Mouse (Mus musculus) left cerebral cortex, adult 8-10 months (tissue): ENCODE measurements at regions not wholly inside any gene's neighbourhood (a gene's known extent, or its start where the extent isn't known, plus 50 kb on each side); places are given as distances from the start of the nearest gene placed in this dataset.

Experiments
- DNase-seq, 2 experiments: peaks; one replicate each; pipeline ENCODE4 v3.0.0; 2022; ENCODE audit warnings: low spot score in 2 of 2

DNA sequence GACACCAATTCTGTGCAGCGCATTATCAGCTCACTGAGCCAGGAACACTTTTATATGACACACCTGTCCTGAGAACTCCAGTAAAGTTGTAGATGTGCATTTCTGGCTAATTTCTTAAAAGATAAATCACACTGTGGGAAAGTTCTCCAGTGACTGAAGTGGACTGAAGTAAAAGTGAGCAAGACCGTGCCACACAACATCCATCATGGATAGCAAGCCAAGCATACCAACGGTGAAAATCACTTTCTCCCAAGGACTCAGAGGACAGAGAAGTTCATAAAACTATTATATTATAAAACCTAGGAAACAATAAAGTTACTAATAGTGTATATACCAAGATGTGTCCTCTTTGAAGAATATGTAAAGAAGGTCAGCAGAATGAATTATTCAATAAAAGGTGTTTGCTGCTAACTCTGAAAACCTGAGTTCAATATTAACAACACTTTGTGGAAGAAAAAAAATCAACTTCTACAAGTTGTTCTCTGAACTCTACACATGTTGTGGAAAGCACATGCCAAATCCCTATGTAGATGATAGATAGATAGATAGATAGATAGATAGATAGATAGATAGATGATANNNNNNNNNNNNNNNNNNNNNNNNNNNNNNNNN is 298.2 kb upstream of the Igbp1b start:
- no peak for DNase-seq

DNA sequence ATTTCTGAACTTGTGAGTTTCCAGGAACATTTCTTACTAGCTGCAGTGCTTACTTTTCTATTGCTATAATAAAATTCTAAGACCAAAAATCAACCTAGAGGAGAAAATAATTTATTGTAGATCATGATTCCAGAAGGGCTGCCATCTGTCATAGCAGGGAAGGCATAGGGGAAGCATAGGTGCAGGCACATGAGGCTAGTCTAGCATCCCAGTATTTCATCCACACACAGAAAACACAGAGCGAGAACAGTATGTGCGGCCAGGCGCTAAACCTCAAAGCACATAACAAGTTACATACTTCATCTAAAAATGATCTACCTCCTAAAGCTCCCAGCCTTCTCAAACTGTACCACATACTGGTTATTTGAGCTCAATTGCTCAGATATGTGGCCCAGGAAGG is 292.5 kb upstream of the Igbp1b start:
- no peak for DNase-seq

DNA sequence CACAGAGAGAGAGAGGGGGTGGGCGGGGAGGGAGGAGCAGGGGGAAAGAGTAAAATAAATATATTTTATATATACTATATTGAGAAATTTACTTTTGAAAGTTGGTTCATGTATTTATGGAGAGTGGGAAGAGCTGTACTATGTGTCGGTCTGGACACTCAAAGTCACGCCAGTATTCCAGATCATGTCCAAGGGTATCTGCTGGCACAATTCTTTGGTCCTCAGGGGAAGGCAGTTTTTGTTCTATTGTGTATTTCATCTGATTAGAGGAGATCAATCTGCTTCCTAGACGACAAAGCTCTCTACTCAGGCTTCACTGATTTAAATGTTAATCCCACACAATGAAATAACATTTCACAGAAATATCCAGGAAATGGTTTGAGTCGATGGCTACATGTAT is 288.3 kb upstream of the Igbp1b start:
- DNase-seq = no peak

DNA sequence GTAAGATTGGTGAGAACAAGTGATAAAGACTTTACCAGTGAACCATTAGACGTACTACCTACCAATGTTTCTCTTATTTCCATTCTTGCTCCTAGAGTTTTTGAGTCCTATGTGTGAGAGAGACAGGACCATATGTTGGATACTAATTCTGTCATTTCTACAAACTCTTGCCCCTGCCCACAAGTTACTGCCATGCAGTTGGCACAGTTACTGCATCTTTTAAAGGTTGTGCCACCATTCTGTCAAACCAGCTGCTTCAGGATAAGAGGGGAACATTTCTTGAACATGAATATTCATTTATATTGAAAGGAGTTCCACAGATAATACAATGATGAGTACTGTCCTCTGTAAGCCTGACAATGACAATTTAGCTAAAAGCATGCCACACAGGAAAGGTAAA is 287.1 kb upstream of the Igbp1b start:
- DNase-seq = no peak

DNA sequence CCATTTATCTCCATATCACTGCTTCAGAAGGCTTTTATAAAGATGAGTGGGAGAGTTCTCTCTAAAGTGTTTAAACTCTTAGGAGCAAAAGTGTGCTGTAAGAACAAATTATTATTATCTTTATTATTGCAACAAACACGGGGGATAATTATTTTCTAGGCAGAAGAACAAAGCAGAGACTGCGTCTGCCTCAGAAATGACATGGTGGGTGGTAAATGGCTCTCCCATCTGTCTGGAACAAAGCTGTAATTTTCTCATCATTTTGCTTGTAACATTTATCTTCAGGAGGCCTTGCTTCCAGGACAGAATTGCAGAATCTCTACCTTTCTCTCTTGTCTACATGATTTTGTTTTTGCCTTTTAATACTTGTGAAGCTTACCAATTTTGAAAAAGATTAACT is 261.8 kb upstream of the Igbp1b start:
- no peak for DNase-seq

DNA sequence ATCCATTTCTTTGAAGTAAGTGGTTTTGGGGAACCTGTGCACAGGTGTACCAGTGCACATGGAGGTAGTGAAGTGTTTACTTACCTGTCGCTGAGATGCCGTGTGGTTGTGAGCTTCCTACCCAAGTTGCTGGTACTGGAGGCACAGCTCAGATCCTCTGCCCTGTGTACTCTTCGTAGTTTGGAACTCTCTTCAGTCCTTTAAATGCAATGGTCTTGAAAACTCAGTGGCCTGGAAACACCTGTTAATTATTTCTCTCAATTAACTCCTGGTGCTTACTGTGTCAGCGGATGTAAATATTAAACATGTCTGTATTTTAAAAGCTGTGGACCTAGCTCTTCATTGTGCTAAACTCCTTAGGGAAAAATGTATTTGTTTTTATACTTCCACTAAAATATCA is 261.2 kb upstream of the Igbp1b start:
- DNase-seq = no peak

DNA sequence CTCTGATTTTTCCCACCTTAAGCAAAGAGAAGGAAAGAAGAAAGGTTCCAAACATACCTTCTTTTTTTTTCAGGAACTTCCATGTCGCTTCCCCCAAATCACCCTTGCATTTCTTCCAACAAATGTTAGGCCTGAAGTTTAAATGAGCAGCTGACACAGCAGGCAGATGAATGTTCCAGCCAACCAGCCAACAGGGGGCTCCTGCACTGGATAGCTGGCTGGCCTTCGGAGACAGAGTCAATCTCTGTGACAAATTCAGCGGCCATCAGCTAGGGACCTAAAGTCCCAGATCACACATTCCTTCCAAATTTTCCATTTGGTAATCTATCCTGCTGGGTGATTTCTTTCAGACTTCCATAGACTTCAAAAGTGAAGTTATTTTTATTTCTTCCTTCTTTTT is 256.6 kb upstream of the Igbp1b start:
- no peak for DNase-seq

DNA sequence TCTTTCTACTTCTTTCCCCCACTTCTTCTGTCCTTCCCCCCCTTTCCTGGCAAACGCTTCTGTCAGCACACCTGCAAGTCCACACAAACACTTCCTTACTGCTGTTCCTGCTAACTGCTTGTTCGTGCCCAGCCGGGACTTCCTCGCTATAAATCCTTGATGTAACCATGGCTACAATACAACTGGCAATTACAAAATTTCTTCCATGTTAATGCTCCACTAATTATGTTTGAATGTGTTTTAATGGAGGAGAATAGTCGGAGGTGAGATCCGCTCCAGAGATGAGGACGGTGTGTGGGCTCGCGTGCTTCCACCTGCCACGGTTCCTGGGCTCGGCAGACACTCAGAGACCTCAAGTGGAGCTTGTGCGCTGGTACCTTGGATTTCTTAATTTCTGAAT is 215.3 kb upstream of the Igbp1b start:
- DNase-seq = no peak

DNA sequence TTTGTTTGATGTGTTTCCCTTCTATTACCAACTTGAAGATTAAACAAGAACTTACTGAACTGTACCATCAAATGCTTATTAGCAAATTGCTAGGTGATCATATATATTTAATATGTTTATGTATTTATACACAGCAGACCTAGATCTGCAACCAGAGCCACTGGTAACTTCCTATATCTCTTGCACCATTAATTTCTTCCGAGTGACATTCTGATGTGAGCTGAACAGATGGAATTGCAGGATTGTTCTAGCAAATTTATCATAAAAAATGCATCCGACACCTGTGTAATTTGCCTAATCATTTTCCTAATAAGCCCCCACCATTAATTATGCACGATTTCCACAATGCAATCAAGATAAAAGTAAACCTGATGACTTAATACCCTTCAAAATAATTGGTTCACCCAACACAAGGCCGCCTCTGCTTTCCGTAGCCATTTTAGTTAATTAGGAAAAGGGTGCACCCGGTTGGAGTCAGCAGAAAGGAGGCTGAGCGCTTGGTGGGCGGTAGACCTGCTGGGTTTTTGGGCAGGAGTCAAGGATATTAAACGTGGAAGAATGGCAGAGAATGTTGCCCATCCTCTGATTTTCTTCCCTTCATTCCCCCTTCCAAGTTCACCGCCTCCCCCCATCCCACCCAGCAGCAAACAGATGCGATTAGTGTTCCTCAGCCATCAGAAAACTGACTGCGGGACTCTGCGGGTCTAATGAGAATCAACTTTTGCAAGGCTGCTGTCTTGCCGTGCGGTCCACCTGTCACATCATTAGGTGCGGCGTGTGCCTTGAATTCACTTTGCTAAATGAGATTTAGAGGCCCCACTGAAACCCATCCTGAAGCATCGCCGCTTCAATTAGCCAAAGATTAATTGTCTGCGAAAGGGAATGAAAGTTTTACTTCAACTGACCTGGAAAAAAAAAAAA is 214.4 kb upstream of the Igbp1b start:
- no peak for DNase-seq

DNA sequence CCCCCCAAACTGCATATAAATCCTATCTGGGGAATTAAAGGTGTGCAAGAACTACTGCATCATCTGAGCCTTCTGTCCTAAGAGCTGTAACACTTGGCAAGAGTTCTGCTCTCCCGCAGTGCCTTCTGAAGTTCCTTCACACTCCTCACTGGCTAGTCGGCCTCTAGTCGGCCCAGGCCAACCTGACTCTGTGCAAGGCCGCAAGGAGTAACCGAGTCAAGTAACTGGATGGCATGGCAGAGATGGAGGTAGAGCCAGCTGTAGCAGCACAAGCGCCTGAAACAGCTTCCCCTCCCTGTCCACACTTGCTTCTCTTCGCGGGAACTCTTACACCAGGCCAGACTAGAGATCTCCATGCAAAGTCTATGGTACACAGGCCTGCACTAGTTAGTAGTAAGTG is 179.7 kb upstream of the Igbp1b start:
- DNase-seq = no peak

DNA sequence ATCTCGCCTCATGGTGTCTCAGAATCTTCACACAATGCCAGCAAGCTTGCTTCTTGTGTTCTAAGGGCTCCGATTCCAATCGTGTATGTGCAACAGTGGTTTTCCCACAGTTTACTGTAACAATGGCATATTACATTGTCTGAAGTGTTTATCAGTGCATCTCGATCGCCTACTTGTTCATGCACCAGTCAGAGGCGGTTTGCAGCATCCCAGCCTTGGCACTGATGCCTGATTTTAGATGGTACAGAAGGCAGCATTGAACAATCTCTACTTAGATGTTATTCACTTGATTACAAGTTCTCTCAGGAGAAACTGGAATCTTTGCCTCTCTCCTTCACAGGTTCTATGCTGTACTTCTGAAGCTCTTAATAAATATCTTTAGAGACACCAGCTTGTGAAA is 176.5 kb upstream of the Igbp1b start:
- DNase-seq = no peak

DNA sequence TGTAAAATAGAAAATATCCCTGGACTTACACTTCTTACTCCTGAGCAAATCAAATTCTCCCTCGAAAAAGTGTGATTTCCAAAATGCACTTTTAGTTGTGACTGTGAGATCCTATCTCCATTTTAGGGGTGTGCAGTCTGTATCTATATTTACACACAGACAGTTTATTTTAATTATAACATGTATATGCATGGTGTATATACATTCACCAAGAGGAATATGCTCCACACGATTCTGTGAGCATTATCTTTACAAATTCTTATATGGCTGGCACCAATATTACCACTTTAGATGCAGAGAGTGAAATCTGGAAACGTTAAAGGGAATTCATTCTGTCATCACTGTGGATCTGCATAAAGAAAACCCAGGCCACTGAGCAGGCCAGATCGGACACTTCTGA is 143.5 kb upstream of the Igbp1b start:
- no peak for DNase-seq

DNA sequence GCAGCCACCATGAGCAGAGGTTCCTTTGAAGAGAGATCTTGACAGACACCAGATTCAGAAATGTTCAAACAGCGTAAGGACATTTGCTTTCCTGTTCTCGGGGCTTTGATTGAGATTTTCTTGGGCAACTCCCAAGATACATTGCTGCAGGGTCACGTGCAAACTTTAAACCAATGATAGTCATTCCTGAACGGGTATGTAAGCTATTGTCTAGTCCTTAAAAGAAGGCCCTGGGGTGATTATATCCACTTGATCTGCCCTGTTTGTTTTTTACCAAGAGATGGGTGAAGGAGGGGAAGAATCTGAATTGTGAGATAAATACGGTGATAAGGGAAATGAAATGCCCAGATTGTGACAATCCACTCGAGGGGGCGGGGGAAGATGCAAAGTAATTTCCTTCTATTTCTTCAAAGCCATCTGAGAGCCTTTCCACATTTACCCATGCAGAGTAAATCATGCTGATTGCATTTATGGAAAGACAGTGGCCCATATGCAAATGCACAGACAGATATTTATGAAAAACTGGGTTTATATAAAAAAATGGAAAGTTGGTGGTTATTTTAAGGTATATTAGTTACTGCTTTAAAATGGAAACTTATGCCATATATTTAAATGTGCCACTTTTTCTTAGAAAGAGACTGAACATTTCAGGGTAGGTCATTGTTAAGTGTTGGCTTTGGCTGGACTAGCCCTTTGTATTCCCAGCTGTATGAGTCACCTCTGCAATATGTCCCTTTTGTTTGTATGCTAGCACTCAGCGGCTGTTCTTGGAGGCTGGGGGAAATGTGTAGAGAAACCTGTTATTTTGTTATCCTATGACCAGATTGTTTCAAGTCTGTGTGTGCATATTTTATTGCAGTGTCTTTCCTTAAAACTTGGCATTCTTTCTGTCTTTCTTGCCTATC is 142.7 kb upstream of the Igbp1b start:
- DNase-seq = peak in 1 of 2 experiments; percentile 44

DNA sequence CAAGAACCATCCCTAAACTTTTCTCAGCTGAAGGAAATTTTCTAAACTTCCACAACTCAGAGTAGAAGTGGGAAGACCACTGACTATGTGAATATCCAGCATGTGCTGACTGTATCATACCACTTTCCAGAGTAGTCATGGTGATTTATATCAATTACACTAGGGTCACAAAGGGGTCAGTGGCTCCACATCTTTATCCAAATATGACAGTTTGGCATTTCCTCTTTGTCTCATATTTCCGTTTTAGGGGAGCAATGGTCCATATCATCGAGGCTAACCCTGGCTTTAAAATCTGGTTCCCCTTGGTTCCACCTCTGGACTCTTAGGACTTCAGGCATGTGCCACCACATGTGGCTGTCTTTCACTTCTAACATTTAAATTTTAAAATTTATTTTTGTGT is 136.4 kb upstream of the Igbp1b start:
- no peak for DNase-seq

DNA sequence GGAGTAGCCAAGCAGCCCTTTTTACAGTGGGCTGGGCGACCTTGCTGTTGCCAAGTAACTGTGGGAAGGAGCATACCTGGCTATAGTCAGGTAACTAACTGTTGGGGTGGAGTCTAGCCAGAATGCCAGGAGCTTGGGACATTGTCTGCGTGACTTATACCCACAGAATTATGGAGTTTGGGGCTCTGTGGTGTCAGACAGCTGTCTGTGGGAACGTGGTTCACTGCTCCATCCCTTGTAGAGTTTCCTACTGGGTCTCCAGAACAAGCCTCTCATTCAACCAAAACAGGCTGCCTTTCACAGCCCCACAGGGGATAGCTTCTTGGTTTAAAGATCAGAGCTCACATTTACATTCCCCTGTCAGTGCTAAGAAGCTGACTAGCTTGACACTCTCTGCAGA is 134.5 kb upstream of the Igbp1b start:
- DNase-seq = no peak

DNA sequence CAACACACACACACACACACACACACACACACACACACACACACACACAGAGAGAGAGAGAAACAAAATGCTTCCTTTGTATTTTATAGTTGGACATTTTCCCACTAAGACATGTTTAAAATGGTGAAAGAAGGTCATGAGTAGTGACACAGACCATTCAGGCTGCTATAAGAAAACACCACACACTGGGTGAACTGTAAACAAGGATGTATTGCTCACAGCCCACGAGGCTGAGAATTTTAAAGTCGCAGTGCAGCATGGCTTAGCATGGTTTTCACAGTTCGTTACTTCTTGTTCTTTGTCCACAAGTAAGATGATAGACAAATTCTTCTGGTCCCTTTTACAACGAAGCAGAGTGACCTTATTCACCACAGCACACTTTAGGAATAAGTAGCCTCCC is 124.6 kb upstream of the Igbp1b start:
- DNase-seq = no peak

DNA sequence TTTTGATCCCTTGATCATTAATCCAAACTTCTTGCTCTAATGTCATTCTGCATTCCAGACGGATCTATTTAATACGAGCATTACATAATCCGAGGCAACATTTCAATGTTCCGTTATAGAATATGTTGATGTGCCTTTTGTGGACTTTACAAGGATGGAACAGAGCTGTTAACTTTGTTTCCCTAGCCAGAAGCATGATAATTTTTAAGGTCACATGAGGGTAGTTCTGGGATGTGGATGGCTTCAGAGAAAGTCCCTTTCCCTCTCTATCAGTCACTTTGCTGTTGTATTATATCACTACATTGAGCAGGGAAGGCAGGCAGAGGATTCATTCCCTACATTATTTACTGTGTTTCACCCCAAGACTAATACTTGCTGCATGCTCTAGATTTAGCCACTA is 124.1 kb upstream of the Igbp1b start:
- DNase-seq = no peak

DNA sequence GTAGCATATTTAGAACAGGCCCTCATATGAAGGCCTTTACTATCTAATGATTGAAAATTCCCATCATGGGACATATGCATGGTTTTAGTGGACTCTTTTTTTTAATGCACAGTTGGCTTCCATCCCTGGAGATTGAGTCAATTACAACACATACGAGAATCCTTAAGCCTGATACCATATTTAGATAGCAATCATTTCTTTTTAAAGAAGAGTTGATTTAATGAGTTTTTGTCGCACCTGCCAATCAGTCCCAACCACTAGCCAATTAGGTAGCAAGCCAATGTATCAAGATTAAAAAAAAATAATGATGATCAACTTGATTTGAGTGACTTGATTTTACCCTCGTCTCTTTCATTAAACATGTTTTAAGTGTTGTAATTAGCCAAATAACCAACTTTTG is 103.6 kb upstream of the Igbp1b start:
- no peak for DNase-seq

DNA sequence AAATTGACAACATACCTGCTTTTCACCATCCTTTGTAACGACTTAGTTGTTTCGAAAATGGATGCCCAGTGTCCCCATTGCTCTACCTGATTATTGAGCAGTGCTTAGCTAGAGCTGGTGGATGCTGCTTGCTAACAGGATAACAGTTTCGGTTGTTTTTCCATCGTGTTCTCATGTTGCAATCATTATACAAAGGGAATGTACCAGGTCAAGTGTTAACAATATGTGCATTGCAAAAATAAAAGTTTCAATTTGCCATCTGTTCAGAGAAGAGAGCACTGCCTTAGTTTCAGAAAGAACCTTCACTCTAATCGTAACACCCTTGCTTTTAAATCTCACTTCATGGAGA is 96.6 kb upstream of the Igbp1b start:
- no peak for DNase-seq

DNA sequence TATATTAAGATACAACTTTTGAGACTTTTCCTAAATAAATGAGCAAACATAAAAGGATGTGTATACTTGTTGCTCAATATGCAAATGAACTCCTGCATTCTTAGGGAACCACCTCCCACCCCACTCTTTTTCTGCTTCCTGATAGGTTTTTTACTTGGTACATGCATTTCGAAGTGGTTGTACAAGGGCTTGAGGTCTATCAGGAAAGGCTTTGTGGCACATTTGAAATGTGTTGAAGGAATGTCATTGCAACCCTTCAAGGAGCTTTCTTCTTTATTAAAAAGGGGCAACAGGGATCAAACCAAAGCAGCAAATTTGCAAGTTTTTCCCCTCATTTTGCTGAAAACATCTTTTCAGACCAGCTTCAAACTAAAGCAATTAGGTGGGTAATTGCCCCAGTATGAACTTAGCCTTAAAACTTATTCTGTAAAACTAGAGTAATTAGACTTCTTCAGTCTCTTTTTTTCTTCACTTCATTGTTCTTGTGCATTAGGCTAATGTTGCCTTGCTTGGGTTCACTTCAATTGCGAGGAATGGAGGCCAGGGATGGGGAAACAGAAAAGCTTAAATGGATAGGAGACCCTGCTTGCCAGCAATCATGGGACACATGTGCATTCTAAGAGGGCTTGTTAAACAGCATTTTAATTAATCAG is 96.1 kb upstream of the Igbp1b start:
- DNase-seq = no peak

DNA sequence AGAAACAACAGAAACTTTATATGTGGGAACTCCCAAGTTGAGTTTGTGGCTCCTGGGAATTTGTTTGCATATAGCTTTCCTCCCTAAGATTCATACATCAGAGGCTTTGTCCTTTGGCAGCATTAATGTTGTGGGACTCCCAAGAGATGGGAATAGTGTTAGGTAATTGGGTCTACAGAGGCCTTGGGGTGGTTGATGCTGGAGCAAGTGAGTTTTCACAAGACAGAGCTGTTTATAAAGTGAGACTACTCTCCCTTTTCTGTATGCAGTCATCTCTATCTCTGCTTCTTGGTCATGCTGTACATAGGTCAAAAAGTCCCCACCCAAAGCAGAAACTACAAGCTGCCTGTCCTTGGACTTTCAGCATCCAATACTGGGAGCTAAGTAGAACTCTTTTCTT is 59.4 kb upstream of the Igbp1b start:
- DNase-seq = no peak
